Mouse (Mus musculus): ENCODE results near the gene Ssr1.

DNA sequence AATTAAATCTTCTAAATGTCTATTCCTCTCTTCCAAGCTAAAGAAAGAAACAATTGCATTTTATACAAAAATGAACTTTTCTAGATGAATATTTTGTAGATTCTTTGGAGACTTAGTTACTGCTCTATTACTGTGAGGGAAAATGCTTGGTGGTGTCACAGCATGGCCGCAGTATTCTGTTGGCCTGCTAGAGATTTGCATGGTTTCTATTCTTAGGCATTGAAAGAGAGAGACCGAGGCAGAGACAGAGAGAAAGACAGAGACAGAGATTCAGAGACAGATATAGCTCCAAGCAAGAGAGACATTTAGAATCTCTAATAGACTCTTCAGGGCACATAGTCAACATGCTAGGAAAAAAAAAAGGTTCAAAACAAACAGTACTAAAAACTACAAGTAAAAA is 14.0 kb upstream of the Ssr1 start:
- TF ChIP-seq POLR2A (IDR thresholded peaks at IDR 0.05; ENCODE audit: low read depth, low read length) (no peak), CTCF (conservative IDR thresholded peaks at IDR 0.05; ENCODE audit: insufficient read depth, insufficient read length, low read depth, low read length) (no peak)

Measured in kidney, adult 2 months (tissue).